Mouse (Mus musculus) WW6 (cell line): Measurements from ENCODE around the gene Tmem50a.

ENCODE experiments used
- DNase-seq: peaks from one replicate; pipeline ENCODE4 v3.0.0-alpha.2; 2013; ENCODE audit warnings: low read depth, low spot score

Tmem50a gene

DNA sequence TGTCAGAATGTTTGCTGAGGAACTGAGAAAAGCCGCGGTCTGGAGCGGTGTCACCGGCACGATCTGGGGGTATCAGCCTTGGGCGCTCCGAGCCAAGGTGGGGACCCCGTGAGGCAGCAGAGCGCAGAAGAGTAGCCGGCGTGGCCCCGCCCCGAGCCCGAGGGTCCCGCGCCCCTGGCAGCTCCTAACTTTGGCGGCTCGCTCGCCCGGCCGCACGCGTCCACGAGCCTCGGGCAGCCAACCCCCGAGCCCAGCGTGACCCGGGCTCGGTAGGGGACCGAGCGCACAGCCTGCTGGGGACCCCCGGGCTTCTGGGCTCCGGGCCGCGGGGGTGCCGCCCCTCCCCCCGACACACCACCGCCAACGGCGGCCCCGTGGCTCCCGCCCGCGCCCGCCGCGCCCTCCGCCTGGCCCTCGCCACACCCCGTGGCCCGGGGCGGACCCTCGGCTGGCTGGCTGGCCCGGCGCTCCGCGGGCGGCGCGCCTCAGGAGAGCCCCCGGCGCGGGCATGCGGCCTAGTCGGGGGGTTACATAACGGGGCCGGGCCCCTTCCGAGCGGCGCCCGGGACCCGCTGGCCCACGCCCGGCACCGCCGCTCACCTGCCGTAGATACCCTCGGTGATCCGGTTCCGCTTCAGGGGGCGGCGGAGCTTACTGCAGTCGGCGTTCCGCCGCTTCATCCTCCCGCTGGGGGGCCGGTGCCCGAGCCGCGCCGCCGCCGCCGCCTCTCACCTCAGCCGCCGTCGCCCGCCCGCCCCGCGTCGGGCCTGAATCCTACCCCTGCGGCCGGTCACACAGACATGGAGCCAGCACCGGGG, 62.2 kb downstream of the Tmem50a start:
- DNase-seq: no peak

DNA sequence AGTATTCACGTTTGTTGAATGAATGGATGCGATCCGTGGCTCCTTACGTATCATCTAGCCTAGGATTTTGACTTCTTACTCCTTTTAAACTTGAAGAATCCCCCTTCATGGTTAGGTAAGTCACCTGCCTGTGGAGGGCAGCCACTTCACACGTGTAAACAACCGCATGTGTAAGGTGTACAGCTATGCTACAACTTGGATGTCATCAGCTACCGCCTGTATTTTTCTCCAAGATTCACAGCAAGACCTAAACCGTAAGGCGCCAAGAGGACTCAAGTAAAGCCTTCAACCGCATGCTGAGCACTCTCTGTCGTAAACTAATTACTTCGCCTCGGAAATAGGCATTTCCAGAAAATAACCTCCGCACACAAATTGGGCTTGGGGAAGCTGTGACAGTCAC, 62.9 kb downstream of the Tmem50a start:
- DNase-seq: no peak

DNA sequence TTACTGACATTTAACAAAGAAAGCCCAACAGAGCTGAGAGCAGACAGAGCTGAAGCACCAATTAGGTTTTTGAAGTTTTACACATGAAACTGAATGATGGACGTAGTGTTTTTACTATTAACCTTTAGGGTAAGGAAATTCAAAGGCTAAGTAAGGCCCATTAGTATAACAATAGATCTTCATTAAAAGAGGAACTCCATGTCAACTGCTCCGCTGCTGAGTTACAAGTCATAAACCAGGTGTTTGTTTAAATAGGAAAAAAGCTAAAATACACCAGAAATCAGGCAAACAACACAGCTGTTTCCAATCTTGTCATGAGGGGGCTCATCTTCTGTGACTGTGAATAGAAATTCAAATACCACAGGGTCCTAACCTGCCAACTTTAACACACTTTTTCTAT, 63.6 kb downstream of the Tmem50a start:
- no peak for DNase-seq

DNA sequence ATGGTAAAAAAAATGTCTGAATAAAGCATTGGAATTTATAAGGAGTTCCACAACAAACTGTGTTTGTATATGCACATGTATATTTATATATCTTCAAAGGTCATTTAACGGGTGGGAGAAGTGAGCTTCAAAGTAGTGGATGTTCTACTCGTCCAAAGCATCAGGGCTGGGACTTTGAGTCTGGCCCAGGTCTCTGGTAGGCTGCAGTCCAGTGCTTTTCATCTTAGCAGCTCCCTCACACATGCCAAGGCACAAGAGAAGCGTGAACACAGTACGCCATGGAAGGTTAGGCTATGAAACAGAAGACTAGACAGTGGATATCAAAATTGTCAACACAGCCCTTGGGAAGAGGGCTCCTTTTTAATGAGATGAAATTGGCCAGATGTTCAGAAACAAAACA, 64.3 kb downstream of the Tmem50a start:
- DNase-seq: no peak
